Mouse (Mus musculus): Measurements from ENCODE around the gene Ss18l2. TPM values are rescaled to one million over a fixed set of nuclear protein-coding genes. Genes with fewer than 3 reads are reported as not detected.

Gene Ss18l2
- polyA plus RNA-seq, 1 experiment from 2014 or later: 117 TPM

GRCm38 (mm10) chr9:121677476-121677875 is 32.7 kb upstream of the Ss18l2 start:
- Histone ChIP-seq H3K9ac (no peak overlapping the region), H3K9me3 (no peaks in the 10 kb centered on the region)
- 71% methylated on average over 8 of the region's 8 CpGs for WGBS

GRCm38 (mm10) chr9:121679549-121679948 is 30.6 kb upstream of the Ss18l2 start:
- 20% methylated on average over 6 of the region's 6 CpGs for WGBS

More at GRCm38 (mm10) chr9:121677476-121677875, 32.7 kb upstream of the Ss18l2 start:
- no peak overlapping the region for H3K27ac ChIP-seq
- no peaks in the 10 kb centered on the region for H3K27me3 ChIP-seq
- peaks cover 2% of the 10 kb centered on the region for H3K36me3 ChIP-seq
- no peak for ATAC-seq (ENCODE audit: insufficient number of reproducible peaks, low FRiP score, low TSS enrichment, low read depth)
- H3K4me1 ChIP-seq: peaks cover 14% of the 10 kb centered on the region
- no peak overlapping the region for H3K4me2 ChIP-seq
- no peak overlapping the region for H3K4me3 ChIP-seq

GRCm38 (mm10) chr9:121681191-121681590 is 28.9 kb upstream of the Ss18l2 start:
- no peak for ATAC-seq (ENCODE audit: insufficient number of reproducible peaks, low FRiP score, low TSS enrichment, low read depth)

More at GRCm38 (mm10) chr9:121679549-121679948, 30.6 kb upstream of the Ss18l2 start:
- Histone ChIP-seq H3K4me2 (no peak overlapping the region), H3K4me1 (peaks cover 7% of the 10 kb centered on the region), H3K9me3 (no peaks in the 10 kb centered on the region), H3K9ac (no peak overlapping the region), H3K36me3 (peaks cover 10% of the 10 kb centered on the region), H3K27me3 (no peaks in the 10 kb centered on the region), H3K4me3 (no peak overlapping the region), H3K27ac (no peak overlapping the region)
- ATAC-seq (ENCODE audit: insufficient number of reproducible peaks, low FRiP score, low TSS enrichment, low read depth): 0 out of 2 replicates have a peak, but pooled peaks have one; percentile 70

GRCm38 (mm10) chr9:121682037-121682680 is 28.0 kb upstream of the Ss18l2 start:
- Histone ChIP-seq H3K27me3 (no peaks in the 10 kb centered on the region), H3K27ac (no peak overlapping the region), H3K4me1 (peaks cover 7% of the 10 kb centered on the region), H3K36me3 (peaks cover 26% of the 10 kb centered on the region), H3K9me3 (no peaks in the 10 kb centered on the region), H3K9ac (no peak overlapping the region), H3K4me2 (no peak overlapping the region), H3K4me3 (no peak overlapping the region)
- WGBS: 72% methylated on average over 18 of the region's 18 CpGs
- no peak for ATAC-seq (ENCODE audit: insufficient number of reproducible peaks, low FRiP score, low TSS enrichment, low read depth)

More at GRCm38 (mm10) chr9:121681191-121681590, 28.9 kb upstream of the Ss18l2 start:
- no peaks in the 10 kb centered on the region for H3K27me3 ChIP-seq
- no peak overlapping the region for H3K4me3 ChIP-seq
- H3K4me2 ChIP-seq: no peak overlapping the region
- H3K9ac ChIP-seq: no peak overlapping the region; the same call in 1 of the 2 replicates
- no peak overlapping the region for H3K27ac ChIP-seq
- peaks cover 7% of the 10 kb centered on the region for H3K4me1 ChIP-seq
- WGBS: 61% methylated on average over 8 of the region's 8 CpGs
- H3K36me3 ChIP-seq: peaks cover 24% of the 10 kb centered on the region
- H3K9me3 ChIP-seq: no peaks in the 10 kb centered on the region

- Histone ChIP-seq H3K36me3 (peaks cover 40% of the 10 kb centered on the region), H3K4me1 (peaks cover 2% of the 10 kb centered on the region)
- WGBS: 73% methylated on average over 7 of the region's 7 CpGs
These were observed 25.4 kb upstream of the Ss18l2 start for GRCm38 (mm10) chr9:121684702-121685101.

GRCm38 (mm10) chr9:121690200-121690651 is 19.9 kb upstream of the Ss18l2 start:
- Histone ChIP-seq H3K9me3 (no peaks in the 10 kb centered on the region), H3K4me3 (no peak overlapping the region), H3K27me3 (no peaks in the 10 kb centered on the region), H3K9ac (no peak overlapping the region), H3K36me3 (peaks cover 63% of the 10 kb centered on the region), H3K4me2 (no peak overlapping the region), H3K4me1 (no peaks in the 10 kb centered on the region), H3K27ac (no peak overlapping the region)
- no peak for ATAC-seq (ENCODE audit: insufficient number of reproducible peaks, low FRiP score, low TSS enrichment, low read depth)
- WGBS: 76% methylated on average over 15 of the region's 15 CpGs

More at GRCm38 (mm10) chr9:121684702-121685101, 25.4 kb upstream of the Ss18l2 start:
- H3K4me2 ChIP-seq: no peak overlapping the region
- no peaks in the 10 kb centered on the region for H3K9me3 ChIP-seq
- H3K4me3 ChIP-seq: no peak overlapping the region
- H3K27me3 ChIP-seq: no peaks in the 10 kb centered on the region
- ATAC-seq (ENCODE audit: insufficient number of reproducible peaks, low FRiP score, low TSS enrichment, low read depth): no peak
- H3K9ac ChIP-seq: no peak overlapping the region
- H3K27ac ChIP-seq: no peak overlapping the region

GRCm38 (mm10) chr9:121690734-121691133 is 19.4 kb upstream of the Ss18l2 start:
- no peaks in the 10 kb centered on the region for H3K9me3 ChIP-seq
- H3K27me3 ChIP-seq: no peaks in the 10 kb centered on the region
- no peak overlapping the region for H3K9ac ChIP-seq
- H3K4me3 ChIP-seq: no peak overlapping the region
- ATAC-seq (ENCODE audit: insufficient number of reproducible peaks, low FRiP score, low TSS enrichment, low read depth): no peak
- WGBS: 90% methylated on average over 7 of the region's 7 CpGs
- no peak overlapping the region for H3K4me2 ChIP-seq
- H3K27ac ChIP-seq: no peak overlapping the region
- no peaks in the 10 kb centered on the region for H3K4me1 ChIP-seq
- H3K36me3 ChIP-seq: peaks cover 63% of the 10 kb centered on the region

- ATAC-seq (ENCODE audit: insufficient number of reproducible peaks, low FRiP score, low TSS enrichment, low read depth): no peak
- Histone ChIP-seq H3K27ac (no peak overlapping the region), H3K9me3 (no peaks in the 10 kb centered on the region), H3K27me3 (no peaks in the 10 kb centered on the region), H3K4me2 (no peak overlapping the region), H3K4me1 (no peaks in the 10 kb centered on the region), H3K36me3 (peaks cover 61% of the 10 kb centered on the region), H3K9ac (no peak overlapping the region), H3K4me3 (no peak overlapping the region)
- 74% methylated on average over 12 of the region's 12 CpGs for WGBS
These were observed 15.4 kb upstream of the Ss18l2 start for GRCm38 (mm10) chr9:121694736-121695135.

- no peak overlapping the region for H3K4me3 ChIP-seq
- WGBS: 83% methylated on average over 9 of the region's 9 CpGs
- no peak overlapping the region for H3K9ac ChIP-seq
- H3K27me3 ChIP-seq: no peaks in the 10 kb centered on the region
- ATAC-seq (ENCODE audit: insufficient number of reproducible peaks, low FRiP score, low TSS enrichment, low read depth): no peak
- H3K4me1 ChIP-seq: no peaks in the 10 kb centered on the region
- H3K27ac ChIP-seq: no peak overlapping the region
- H3K36me3 ChIP-seq: peaks cover 47% of the 10 kb centered on the region
- no peaks in the 10 kb centered on the region for H3K9me3 ChIP-seq
- no peak overlapping the region for H3K4me2 ChIP-seq
These were observed 13.5 kb upstream of the Ss18l2 start for GRCm38 (mm10) chr9:121696626-121697025.

GRCm38 (mm10) chr9:121697150-121698049 is 12.7 kb upstream of the Ss18l2 start:
- 100% methylated on average over 1 of the region's 1 CpGs for WGBS
- peaks cover 39% of the 10 kb centered on the region for H3K36me3 ChIP-seq

GRCm38 (mm10) chr9:121704261-121704645 is 5.9 kb upstream of the Ss18l2 start:
- H3K9ac ChIP-seq: peak overlapping the region; percentile 77
- peak overlapping the region; percentile 89 for H3K4me3 ChIP-seq
- H3K9me3 ChIP-seq: no peaks in the 10 kb centered on the region
- H3K4me2 ChIP-seq: peak overlapping the region; percentile 94
- no peak overlapping the region for H3K27ac ChIP-seq
- H3K4me1 ChIP-seq: peaks cover 21% of the 10 kb centered on the region
- no peaks in the 10 kb centered on the region for H3K27me3 ChIP-seq
- ATAC-seq (ENCODE audit: insufficient number of reproducible peaks, low FRiP score, low TSS enrichment, low read depth): no peak
- WGBS: 29% methylated on average over 11 of the region's 11 CpGs
- H3K36me3 ChIP-seq: peaks cover 4% of the 10 kb centered on the region; the same call in 1 of the 2 replicates

More at GRCm38 (mm10) chr9:121697150-121698049, 12.7 kb upstream of the Ss18l2 start:
- H3K27ac ChIP-seq: no peak overlapping the region
- no peak overlapping the region for H3K4me2 ChIP-seq
- H3K4me1 ChIP-seq: no peaks in the 10 kb centered on the region
- no peak overlapping the region for H3K4me3 ChIP-seq
- H3K9me3 ChIP-seq: no peaks in the 10 kb centered on the region
- H3K27me3 ChIP-seq: no peaks in the 10 kb centered on the region
- no peak overlapping the region for H3K9ac ChIP-seq
- no peak for ATAC-seq (ENCODE audit: insufficient number of reproducible peaks, low FRiP score, low TSS enrichment, low read depth)

Measured in limb, embryonic 15.5 days (tissue).